7 mouse cellular contexts compared by ENCODE assay signal in the genomic region with DNA sequence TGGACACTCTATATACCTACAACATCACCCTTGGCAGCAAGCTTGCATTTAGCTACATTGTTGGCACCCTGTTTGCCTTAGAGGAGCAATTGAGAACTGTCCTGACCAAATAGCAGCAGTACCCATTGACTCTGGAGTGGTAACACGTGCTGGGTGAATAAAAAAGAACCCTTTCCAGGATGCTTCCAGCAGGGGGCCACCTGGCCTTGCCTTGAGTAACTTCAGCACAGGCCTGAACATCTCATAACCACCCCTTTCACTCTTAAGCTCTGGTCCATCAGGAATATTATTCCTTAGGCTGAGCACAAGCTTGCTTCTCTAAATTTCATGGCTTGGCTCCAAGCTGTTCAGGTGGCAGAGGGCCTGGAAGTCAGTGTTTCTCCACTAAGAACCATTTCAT. TPM values are rescaled to one million over a fixed set of nuclear protein-coding genes. Genes with fewer than 3 reads are reported as not detected.
DNase-seq lines count a peak whose midpoint lies in the region; ATAC-seq and TF ChIP-seq lines count a peak whose summit lies in the region.

No protein-coding gene starts in this region.

- H3K9ac ChIP-seq in forebrain, embryonic 13.5 days, result no peak overlapping the region
- no peak overlapping the region for H3K9ac ChIP-seq in hindbrain, postnatal 0 days (replicated peaks; ENCODE audit: low read length)

- H3K4me2 ChIP-seq in forebrain, embryonic 13.5 days, result no peak overlapping the region
- H3K4me2 ChIP-seq in hindbrain, postnatal 0 days (ENCODE audit: low read depth, low read length), result no peak overlapping the region

- H3K27me3 ChIP-seq in forebrain, embryonic 13.5 days, result no peaks in the 10 kb centered on the region
- H3K27me3 ChIP-seq in hindbrain, postnatal 0 days (ENCODE audit: insufficient read depth, low read length), result 0 out of 2 replicates have a peak, but pooled peaks cover 2% of the 10 kb centered on the region

- no peaks in the 10 kb centered on the region for H3K9me3 ChIP-seq in forebrain, embryonic 13.5 days (replicated peaks)
- H3K9me3 ChIP-seq in hindbrain, postnatal 0 days (ENCODE audit: low read length), result no peaks in the 10 kb centered on the region

- H3K4me1 ChIP-seq in forebrain, embryonic 13.5 days, result peaks cover 13% of the 10 kb centered on the region
- H3K4me1 ChIP-seq in hindbrain, postnatal 0 days (ENCODE audit: insufficient read depth, low read length), result no peaks in the 10 kb centered on the region

- TF ChIP-seq CTCF in hindbrain, postnatal 0 days (IDR thresholded peaks at IDR 0.05; ENCODE audit: low read depth), result peak; percentile 78

- DNase-seq in MN1 (ENCODE audit: low spot score), result peak; percentile 63
- peak; percentile 86 for DNase-seq in brain, adult 2 months (ENCODE audit: low read depth, low spot score)
- DNase-seq in hindbrain, postnatal 0 days (ENCODE audit: low spot score), result peak; percentile 77
- DNase-seq in left cerebral cortex, adult 18-20 months (ENCODE audit: low spot score in 2 of 2), result peak; percentile 59 to 69
- peak; percentile 59 for DNase-seq in right cerebral cortex, postnatal 4 days

- ATAC-seq in forebrain, embryonic 13.5 days, result peak; percentile 41
- ATAC-seq in hindbrain, postnatal 0 days, result no peak
- peak; percentile 81 for ATAC-seq in megakaryocyte-erythroid progenitor cell, adult 5-6 weeks (replicated peaks; ENCODE audit: low FRiP score, low TSS enrichment, poor library complexity, severe bottlenecking)

- 27% methylated on average over 1 of the region's 1 CpGs for WGBS in forebrain, embryonic 13.5 days
- 19% methylated on average over 1 of the region's 1 CpGs for WGBS in hindbrain, postnatal 0 days

- H3K4me3 ChIP-seq in forebrain, embryonic 13.5 days, result no peak overlapping the region
- no peak overlapping the region for H3K4me3 ChIP-seq in hindbrain, postnatal 0 days (ENCODE audit: low read length)

- H3K27ac ChIP-seq in forebrain, embryonic 13.5 days, result no peak overlapping the region
- no peak overlapping the region for H3K27ac ChIP-seq in hindbrain, postnatal 0 days

- H3K36me3 ChIP-seq in forebrain, embryonic 13.5 days (ENCODE audit: poor library complexity, severe bottlenecking), result 0 out of 2 replicates have a peak, but pooled peaks cover 3% of the 10 kb centered on the region
- H3K36me3 ChIP-seq in hindbrain, postnatal 0 days (ENCODE audit: insufficient read depth, low read length), result peaks cover 8% of the 10 kb centered on the region; the same call in 1 of the 2 replicates

RNA-seq across cellular contexts. Expression of gene Tmtc4, which starts 30.5 kb away (rescaled TPM):
- polyA plus RNA-seq in forebrain, embryonic 13.5 days (2015; fragmentation: Nextera tagmentation; extraction: Ambion mirVana), result 32.4 and 39.9 TPM in 2 replicates
- total RNA-seq in hindbrain, postnatal 0 days (2014; rRNA removed), result 27.6 and 105 TPM in 2 replicates
- polyA plus RNA-seq in hindbrain, postnatal 0 days (2015; fragmentation: Nextera tagmentation; extraction: Ambion mirVana), result 30.4 and 31.1 TPM in 2 replicates
- 10 to 100 TPM; 19.9 to 20.9 TPM for total RNA-seq in left cerebral cortex, adult 18-20 months (2021)
- 7.6 and 10.6 TPM in 2 replicates for total RNA-seq in megakaryocyte-erythroid progenitor cell, adult 5-6 weeks (2014; fragmentation: Nextera tagmentation)
- 6.9 and 10.6 TPM in 2 replicates for total RNA-seq in megakaryocyte-erythroid progenitor cell, adult 5-6 weeks (2017)

RNA-seq across cellular contexts. Expression of gene Ggact, which starts 39.8 kb away (rescaled TPM):
- polyA plus RNA-seq in forebrain, embryonic 13.5 days (2015; fragmentation: Nextera tagmentation; extraction: Ambion mirVana), result 5.0 and 5.2 TPM in 2 replicates
- 18.4 and 36.5 TPM in 2 replicates for total RNA-seq in hindbrain, postnatal 0 days (2014; rRNA removed)
- polyA plus RNA-seq in hindbrain, postnatal 0 days (2015; fragmentation: Nextera tagmentation; extraction: Ambion mirVana), result 27.9 and 29.1 TPM in 2 replicates
- 10 to 100 TPM; 36.7 to 40.9 TPM for total RNA-seq in left cerebral cortex, adult 18-20 months (2021)
- total RNA-seq in megakaryocyte-erythroid progenitor cell, adult 5-6 weeks (2014; fragmentation: Nextera tagmentation), result 15.9 and 24.0 TPM in 2 replicates
- total RNA-seq in megakaryocyte-erythroid progenitor cell, adult 5-6 weeks (2017), result 18.0 and 31.5 TPM in 2 replicates
